Mouse (Mus musculus) right cerebral cortex, postnatal 14 days (tissue): ENCODE data around the gene Vmn2r86.
"Not testable (repeated sequence)": the region's sequence is repeated elsewhere in the genome, so short reads cannot be mapped to it uniquely, and the experiment has no call there.

Source experiments
- DNase-seq: peaks from one replicate; pipeline ENCODE4 v3.0.0; 2022

Vmn2r86 gene

GRCm38 (mm10) chr10:130455950-130456349, at the start of gene Vmn2r86:
TSS of gene Vmn2r86 (minus strand) at chr10:130456050.
- not testable (repeated sequence) for DNase-seq

- no peak for DNase-seq
These were observed 41.4 kb upstream of the Vmn2r86 start, which contains the start of gene Vmn2r87 for GRCm38 (mm10) chr10:130497296-130497695. TSS of gene Vmn2r87 (minus strand) at chr10:130497396.

GRCm38 (mm10) chr10:130470311-130470760, 14.5 kb upstream of the Vmn2r86 start:
- DNase-seq, result peak; percentile 27

- no peak for DNase-seq
These were observed 11.1 kb downstream of the Vmn2r86 start for GRCm38 (mm10) chr10:130444776-130445175.

- not testable (repeated sequence) for DNase-seq
These were observed 21.5 kb downstream of the Vmn2r86 start for GRCm38 (mm10) chr10:130434185-130434898.

GRCm38 (mm10) chr10:130429603-130430002, 26.2 kb downstream of the Vmn2r86 start, which contains the start of gene Vmn2r85:
TSS of gene Vmn2r85 (minus strand) at chr10:130429703.
- not testable (repeated sequence) for DNase-seq

GRCm38 (mm10) chr10:130422368-130422767, 33.5 kb downstream of the Vmn2r86 start:
- DNase-seq, result not testable (repeated sequence)

GRCm38 (mm10) chr10:130420401-130420800, 35.4 kb downstream of the Vmn2r86 start:
- no peak for DNase-seq

GRCm38 (mm10) chr10:130419954-130420353, 35.9 kb downstream of the Vmn2r86 start:
- not testable (repeated sequence) for DNase-seq

- DNase-seq, result not testable (repeated sequence)
These were observed 39.5 kb downstream of the Vmn2r86 start for GRCm38 (mm10) chr10:130416352-130416751.

- DNase-seq, result not testable (repeated sequence)
These were observed 43.6 kb downstream of the Vmn2r86 start for GRCm38 (mm10) chr10:130412167-130412698.

GRCm38 (mm10) chr10:130394232-130394631, 61.6 kb downstream of the Vmn2r86 start, which contains the start of gene Vmn2r84:
TSS of gene Vmn2r84 (minus strand) at chr10:130394332.
- no peak for DNase-seq
